Mouse (Mus musculus): ENCODE results near the gene Ltbp4. TPM values are rescaled to one million over a fixed set of nuclear protein-coding genes. Genes with fewer than 3 reads are reported as not detected.

Ltbp4 gene
- polyA plus RNA-seq, 1 experiment from 2014 or later = 6.1 TPM

DNA sequence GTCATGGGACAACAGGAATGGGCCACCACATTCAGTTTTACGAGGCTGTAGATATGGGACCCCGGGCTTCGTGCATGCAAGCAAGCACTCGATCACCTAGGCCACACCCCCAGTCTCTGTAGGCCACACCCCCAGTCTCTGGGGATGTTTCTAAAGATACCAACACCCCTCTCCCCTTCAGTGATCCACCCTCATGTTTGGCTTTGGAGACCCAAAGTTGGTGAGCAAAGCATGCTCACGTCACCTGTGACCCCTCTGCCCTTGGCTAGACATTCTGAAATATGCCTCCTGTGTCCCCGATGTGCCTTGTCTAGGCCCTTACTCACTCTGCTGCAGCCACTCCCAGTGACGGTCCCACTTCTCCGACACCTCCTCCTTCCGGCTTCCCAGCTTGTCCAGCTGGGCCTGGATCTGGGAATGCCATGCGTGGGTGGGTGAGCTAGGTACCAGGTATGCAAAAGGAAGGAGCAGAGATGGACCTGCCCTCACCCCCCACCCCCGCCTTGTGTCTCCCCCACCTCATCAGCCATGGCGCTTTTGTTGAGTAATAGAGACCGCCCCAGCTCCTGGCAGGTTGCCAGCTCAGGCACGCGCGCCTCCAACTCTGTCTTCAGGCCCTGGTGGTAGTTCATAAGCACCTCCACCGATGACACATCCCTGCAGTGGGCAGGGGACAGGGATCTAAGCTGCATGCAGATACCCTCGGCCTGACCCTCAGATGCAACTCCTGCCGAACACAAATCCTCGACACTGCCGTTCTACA, 28.8 kb upstream of the Ltbp4 start:
- H3K4me1 ChIP-seq = no peaks in the 10 kb centered on the region
- no peak overlapping the region for H3K27ac ChIP-seq
- ATAC-seq (ENCODE audit: low FRiP score, low read depth) = no peak
- H3K9ac ChIP-seq = no peak overlapping the region
- no peaks in the 10 kb centered on the region for H3K36me3 ChIP-seq
- H3K4me2 ChIP-seq (replicated peaks) = no peak overlapping the region
- peaks cover 89% of the 10 kb centered on the region for H3K27me3 ChIP-seq (replicated peaks)
- 0 out of 2 replicates have a peak, but pooled peaks cover 3% of the 10 kb centered on the region for H3K9me3 ChIP-seq
- no peak overlapping the region for H3K4me3 ChIP-seq
- WGBS = 36% methylated on average over 21 of the region's 21 CpGs

DNA sequence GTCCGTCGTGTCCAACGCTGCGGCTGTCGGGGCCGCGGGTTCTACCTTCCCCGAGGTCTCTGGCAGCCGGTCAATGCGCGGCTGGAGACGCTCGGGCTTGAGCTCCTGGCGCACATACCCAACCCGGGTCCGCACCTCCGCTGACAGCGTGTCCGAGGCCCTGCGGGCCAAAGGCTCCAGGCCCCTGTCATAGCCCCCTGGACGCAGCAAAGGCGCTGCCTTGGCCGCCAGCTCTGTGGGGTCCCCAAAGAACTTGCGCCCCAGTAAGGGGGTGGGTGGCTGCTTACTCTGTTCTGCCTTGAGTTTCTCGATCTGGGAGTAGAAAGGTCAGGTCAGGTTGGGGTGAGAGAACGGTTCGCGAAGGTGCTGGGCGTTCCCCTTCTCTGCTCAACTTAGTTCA, 26.9 kb upstream of the Ltbp4 start:
- no peak for ATAC-seq (ENCODE audit: low FRiP score, low read depth)
- no peaks in the 10 kb centered on the region for H3K9me3 ChIP-seq
- no peak overlapping the region for H3K4me2 ChIP-seq (replicated peaks)
- H3K4me3 ChIP-seq = no peak overlapping the region
- H3K27ac ChIP-seq = no peak overlapping the region
- H3K4me1 ChIP-seq = no peaks in the 10 kb centered on the region
- peaks cover 72% of the 10 kb centered on the region for H3K27me3 ChIP-seq (replicated peaks)
- H3K36me3 ChIP-seq = no peaks in the 10 kb centered on the region
- H3K9ac ChIP-seq = no peak overlapping the region
- 4% methylated on average over 29 of the region's 29 CpGs for WGBS

DNA sequence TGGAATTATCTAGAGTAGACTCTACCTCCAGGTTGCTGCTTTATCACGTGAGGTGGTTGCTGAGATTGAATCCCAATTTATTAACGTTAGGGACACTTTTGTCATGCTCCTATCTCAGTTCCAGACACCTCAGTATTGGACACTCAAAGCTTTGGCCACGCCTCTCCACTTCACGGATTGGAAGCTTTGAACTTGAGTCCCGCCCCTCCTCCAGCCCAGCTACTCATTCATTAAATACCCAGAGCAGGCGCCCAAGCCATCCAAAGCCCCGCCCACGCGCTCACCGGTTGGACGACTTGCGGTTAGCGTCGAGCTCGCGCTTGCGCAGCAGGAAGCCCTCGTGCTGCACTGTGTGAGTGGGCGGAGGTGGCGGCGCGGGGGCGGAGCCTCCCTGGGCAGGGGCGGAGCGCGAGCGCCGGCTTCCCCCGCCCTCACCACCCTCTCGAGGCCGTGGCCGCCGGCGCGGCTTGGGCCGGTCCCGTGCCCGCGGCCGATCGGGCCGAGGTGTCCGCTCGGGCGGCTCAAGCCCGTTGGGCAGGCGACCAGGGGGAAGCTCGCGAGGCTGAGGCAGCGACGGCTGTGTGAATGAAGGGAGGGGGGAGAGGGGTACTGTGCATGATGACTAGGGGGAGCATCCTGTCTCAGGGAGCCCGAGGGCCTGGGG, 23.9 kb upstream of the Ltbp4 start:
- H3K9me3 ChIP-seq = no peaks in the 10 kb centered on the region
- H3K36me3 ChIP-seq = no peaks in the 10 kb centered on the region
- peak; percentile 94 for ATAC-seq (ENCODE audit: low FRiP score, low read depth)
- 0 out of 2 replicates have a peak, but pooled peaks cover 7% of the 10 kb centered on the region for H3K4me1 ChIP-seq
- H3K27ac ChIP-seq = no peak overlapping the region
- peak overlapping the region; percentile 47 for H3K4me3 ChIP-seq
- peak overlapping the region; percentile 75 for H3K4me2 ChIP-seq (replicated peaks)
- WGBS = under 1% methylated on average over 52 of the region's 52 CpGs
- H3K9ac ChIP-seq = peak overlapping the region; percentile 58
- H3K27me3 ChIP-seq (replicated peaks) = peaks cover 62% of the 10 kb centered on the region

GRCm38 (mm10) chr7:27360749-27361148, 23.3 kb upstream of the Ltbp4 start:
- no peak overlapping the region for H3K27ac ChIP-seq
- 55% methylated on average over 6 of the region's 6 CpGs for WGBS
- no peak overlapping the region for H3K4me3 ChIP-seq

DNA sequence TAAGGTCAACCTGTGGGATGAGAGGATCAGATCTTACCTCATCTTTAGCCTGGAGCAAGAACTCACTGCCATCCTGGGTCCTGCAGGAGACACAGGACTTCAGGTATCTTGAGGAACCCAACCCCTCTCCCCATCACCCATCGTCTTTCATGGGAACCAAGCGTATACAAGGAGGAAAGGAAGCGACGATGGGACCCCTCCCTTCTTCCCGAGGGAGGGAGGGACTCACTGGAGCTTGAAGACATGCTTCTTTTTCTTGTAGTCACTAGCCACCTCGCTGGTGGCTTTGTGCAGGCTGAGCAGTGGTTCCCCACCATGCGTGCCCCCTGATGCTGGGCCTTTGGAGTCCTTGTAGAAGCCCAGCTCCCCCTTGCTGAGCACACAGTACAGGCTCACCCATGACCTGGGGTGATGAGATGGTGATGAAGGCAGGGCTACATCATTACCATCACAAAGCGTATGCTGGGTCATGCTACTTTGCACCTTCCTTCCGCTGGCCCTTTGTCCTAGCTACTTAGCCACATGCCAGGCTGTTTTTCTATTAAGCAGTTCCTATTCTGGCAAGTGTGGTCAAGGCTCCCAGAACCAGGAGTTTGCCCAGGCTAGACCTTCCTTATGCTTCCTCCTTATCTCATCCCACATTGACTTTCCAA, 22.3 kb upstream of the Ltbp4 start:
- Histone ChIP-seq H3K36me3 (no peaks in the 10 kb centered on the region), H3K4me3 (no peak overlapping the region), H3K9me3 (no peaks in the 10 kb centered on the region), H3K27ac (no peak overlapping the region), H3K4me2 (replicated peaks) (no peak overlapping the region), H3K4me1 (peaks cover 9% of the 10 kb centered on the region), H3K9ac (no peak overlapping the region), H3K27me3 (replicated peaks) (peaks cover 47% of the 10 kb centered on the region)
- ATAC-seq (ENCODE audit: low FRiP score, low read depth) = no peak
- WGBS = 87% methylated on average over 9 of the region's 9 CpGs

More at GRCm38 (mm10) chr7:27360749-27361148, 23.3 kb upstream of the Ltbp4 start:
- peak; percentile 1; the same call in 1 of the 2 replicates for ATAC-seq (ENCODE audit: low FRiP score, low read depth)
- peak overlapping the region; percentile 75 for H3K4me2 ChIP-seq (replicated peaks)
- no peak overlapping the region for H3K9ac ChIP-seq
- H3K27me3 ChIP-seq (replicated peaks) = peaks cover 56% of the 10 kb centered on the region
- no peaks in the 10 kb centered on the region for H3K9me3 ChIP-seq
- H3K4me1 ChIP-seq = 0 out of 2 replicates have a peak, but pooled peaks cover 9% of the 10 kb centered on the region
- no peaks in the 10 kb centered on the region for H3K36me3 ChIP-seq

- Histone ChIP-seq H3K4me1 (peaks cover 16% of the 10 kb centered on the region), H3K27ac (no peak overlapping the region), H3K4me2 (replicated peaks) (no peak overlapping the region), H3K4me3 (no peak overlapping the region), H3K27me3 (replicated peaks) (peaks cover 40% of the 10 kb centered on the region), H3K36me3 (no peaks in the 10 kb centered on the region), H3K9ac (no peak overlapping the region), H3K9me3 (no peaks in the 10 kb centered on the region)
- no peak for ATAC-seq (ENCODE audit: low FRiP score, low read depth)
- WGBS = 71% methylated on average over 2 of the region's 2 CpGs
These were observed 21.7 kb upstream of the Ltbp4 start for GRCm38 (mm10) chr7:27359162-27359561.

- Histone ChIP-seq H3K4me1 (peaks cover 18% of the 10 kb centered on the region), H3K4me3 (no peak overlapping the region), H3K9ac (no peak overlapping the region), H3K27me3 (replicated peaks) (peaks cover 26% of the 10 kb centered on the region), H3K9me3 (no peaks in the 10 kb centered on the region), H3K27ac (no peak overlapping the region), H3K36me3 (peaks cover 11% of the 10 kb centered on the region), H3K4me2 (replicated peaks) (peak overlapping the region; percentile 77; the same call in 1 of the 2 replicates)
- 21% methylated on average over 3 of the region's 3 CpGs for WGBS
- ATAC-seq (ENCODE audit: low FRiP score, low read depth) = no peak
These were observed 20.1 kb upstream of the Ltbp4 start for GRCm38 (mm10) chr7:27357595-27357978.

DNA sequence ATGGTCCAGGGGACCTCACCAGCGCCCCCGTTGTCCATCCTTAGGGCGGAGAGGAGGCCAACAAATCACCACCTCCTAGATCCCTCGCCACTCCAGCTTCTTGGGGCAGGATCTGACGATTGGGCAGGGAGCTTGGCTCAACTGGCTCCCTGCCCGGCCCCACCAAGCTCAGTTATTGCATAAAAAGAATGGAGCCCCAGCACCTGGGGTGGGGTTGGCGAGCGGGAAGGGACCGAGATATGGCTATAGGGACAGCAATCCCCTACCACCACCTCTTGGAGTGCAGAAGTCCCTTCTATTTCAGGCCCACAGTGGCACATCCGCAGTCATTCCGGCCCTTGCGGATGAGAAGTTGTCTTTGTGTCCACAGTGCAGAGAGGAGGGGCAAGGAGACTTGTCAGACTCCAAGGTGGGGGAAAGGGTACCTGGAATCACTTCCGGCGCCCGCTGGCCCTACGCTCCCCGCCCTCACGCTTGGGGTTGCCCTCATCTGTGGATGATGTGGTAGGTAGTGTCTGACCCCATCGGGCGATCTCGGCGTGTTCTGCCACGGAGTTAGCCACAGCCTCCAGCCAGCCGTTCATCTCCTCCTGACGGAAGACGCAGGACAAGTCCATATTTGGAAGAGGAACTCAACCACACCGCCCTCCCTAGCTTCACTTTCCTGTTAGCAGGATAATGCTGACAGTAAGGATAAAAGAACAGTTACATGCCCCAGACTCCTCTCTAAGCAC, 19.5 kb upstream of the Ltbp4 start, which contains the start of gene Gm20479:
Gene Gm20479 (minus strand): TSS at position 559 of the 734 bp plus-strand sequence.
- Histone ChIP-seq H3K9ac (no peak within 1 kb of the TSS), H3K4me1 (peaks cover 18% of the 10 kb centered on the region), H3K27ac (no peak within 1 kb of the TSS), H3K4me3 (peak within 1 kb of the TSS; percentile 69), H3K36me3 (peaks cover 17% of the 10 kb centered on the region), H3K4me2 (replicated peaks) (peak within 1 kb of the TSS; percentile 77), H3K9me3 (no peaks in the 10 kb centered on the region), H3K27me3 (replicated peaks) (peaks cover 21% of the 10 kb centered on the region)
- ATAC-seq (ENCODE audit: low FRiP score, low read depth) = no peak
- 5% methylated on average over 27 of the region's 27 CpGs for WGBS

- Histone ChIP-seq H3K4me3 (peak overlapping the region; percentile 69), H3K27ac (no peak overlapping the region), H3K9me3 (no peaks in the 10 kb centered on the region), H3K4me2 (replicated peaks) (peak overlapping the region; percentile 77), H3K9ac (no peak overlapping the region), H3K4me1 (peaks cover 18% of the 10 kb centered on the region), H3K36me3 (peaks cover 23% of the 10 kb centered on the region), H3K27me3 (replicated peaks) (peaks cover 20% of the 10 kb centered on the region)
- ATAC-seq (ENCODE audit: low FRiP score, low read depth) = peak; percentile 59
- 2% methylated on average over 16 of the region's 16 CpGs for WGBS
These were observed 18.8 kb upstream of the Ltbp4 start for GRCm38 (mm10) chr7:27356248-27356647.

DNA sequence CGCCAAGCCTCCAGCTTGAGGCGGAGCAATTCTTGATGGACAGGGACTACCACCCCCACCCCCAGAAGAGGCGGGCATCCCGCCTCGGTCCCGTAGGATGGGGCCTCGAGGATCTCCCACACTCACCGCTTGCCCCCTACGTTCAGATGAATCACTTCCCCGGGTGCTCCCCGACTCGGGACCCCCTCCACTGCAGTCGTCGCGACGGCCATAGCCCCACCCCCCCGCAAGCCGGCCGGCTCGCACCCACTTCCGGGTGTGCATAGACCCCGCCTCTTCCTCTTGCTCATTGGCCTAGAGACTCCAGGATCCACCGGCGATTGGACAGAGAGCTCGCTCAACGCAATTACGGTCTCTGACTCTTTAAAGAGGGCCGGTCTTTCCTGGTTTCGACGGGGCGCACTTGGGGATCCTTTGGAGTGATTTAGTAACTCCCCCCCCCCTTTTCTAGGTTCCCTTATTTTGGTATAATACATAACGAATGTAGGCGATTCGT, 18.3 kb upstream of the Ltbp4 start, which contains the start of gene Shkbp1:
Gene Shkbp1 (minus strand): TSS at position 275 of the 496 bp plus-strand sequence.
- Histone ChIP-seq H3K9me3 (no peaks in the 10 kb centered on the region), H3K4me1 (peaks cover 18% of the 10 kb centered on the region), H3K27ac (no peak within 1 kb of the TSS), H3K4me3 (peak within 1 kb of the TSS; percentile 69), H3K4me2 (replicated peaks) (peak within 1 kb of the TSS; percentile 77), H3K9ac (peak within 1 kb of the TSS; percentile 74), H3K36me3 (peaks cover 25% of the 10 kb centered on the region), H3K27me3 (replicated peaks) (peaks cover 20% of the 10 kb centered on the region)
- WGBS = 1% methylated on average over 34 of the region's 34 CpGs
- ATAC-seq (ENCODE audit: low FRiP score, low read depth) = peak; percentile 93

- peaks cover 31% of the 10 kb centered on the region for H3K36me3 ChIP-seq
- H3K27ac ChIP-seq = no peak overlapping the region
- H3K4me2 ChIP-seq (replicated peaks) = peak overlapping the region; percentile 77
- peaks cover 20% of the 10 kb centered on the region for H3K27me3 ChIP-seq (replicated peaks)
- H3K9ac ChIP-seq = peak overlapping the region; percentile 74
- 10% methylated on average over 14 of the region's 14 CpGs for WGBS
- H3K4me3 ChIP-seq = peak overlapping the region; percentile 69
- H3K9me3 ChIP-seq = no peaks in the 10 kb centered on the region
- peak; percentile 10 for ATAC-seq (ENCODE audit: low FRiP score, low read depth)
- H3K4me1 ChIP-seq = peaks cover 18% of the 10 kb centered on the region
These were observed 17.8 kb upstream of the Ltbp4 start for GRCm38 (mm10) chr7:27355261-27355660.

All from neural tube, embryonic 12.5 days (tissue).